Mouse (Mus musculus) gastrocnemius, adult 18-20 months (tissue): ENCODE measurements around the gene Extl2. TPM values are rescaled to one million over a fixed set of nuclear protein-coding genes. Genes with fewer than 3 reads are reported as not detected.

ENCODE experiments used
- DNase-seq: peaks from one replicate; pipeline ENCODE4 v3.0.0; 2021; ENCODE audit warnings: low spot score
- long read RNA-seq, 2 experiments: library from polyadenylated mRNA; stranded (forward); transcript quantifications; one replicate each; pipeline ENCODE4 v2.0.0; 2021
- total RNA-seq, 2 experiments: library from RNA; stranded (reverse); gene quantifications; 2 replicates each; pipeline ENCODE4 v1.2.3; 2021

Gene Extl2
- 10 to 100 TPM; 10.5 to 10.7 TPM for total RNA-seq
- long read RNA-seq, experiment 1, transcript Extl2-203 (5 exons, 2,840 nt), result minor isoform, 7 of 32 reads
- long read RNA-seq, experiment 1, transcript Extl2-201 (5 exons, 3,000 nt), result major isoform, 21 of 32 reads
- long read RNA-seq, experiment 1, partial matches to known transcripts, result 1 of 32 reads
- long read RNA-seq, experiment 1, other reads (novel, unspliced or antisense), result 3 of 32 reads
- long read RNA-seq, experiment 2, transcript Extl2-203 (5 exons, 2,840 nt), result minor isoform, 6 of 36 reads
- long read RNA-seq, experiment 2, transcript Extl2-201 (5 exons, 3,000 nt), result major isoform, 28 of 36 reads
- long read RNA-seq, experiment 2, partial matches to known transcripts, result 0 of 36 reads
- long read RNA-seq, experiment 2, other reads (novel, unspliced or antisense), result 2 of 36 reads

- DNase-seq, result peak; percentile 76
Measured at GRCm38 (mm10) chr3:116006978-116007940, at the start of gene Extl2, which contains the start of gene Slc30a7. Gene Extl2 (plus strand): TSS chr3:116007462. Gene Slc30a7 (minus strand): TSS chr3:116007406.

- no peak for DNase-seq
Measured at GRCm38 (mm10) chr3:115961311-115962027, 45.8 kb upstream of the Extl2 start.

- DNase-seq, result no peak
Measured at GRCm38 (mm10) chr3:115962028-115962415, 45.2 kb upstream of the Extl2 start.

- DNase-seq, result no peak
Measured at GRCm38 (mm10) chr3:115963597-115963996, 43.7 kb upstream of the Extl2 start.

- no peak for DNase-seq
Measured at GRCm38 (mm10) chr3:115964071-115964470, 43.2 kb upstream of the Extl2 start.

- peak; percentile 69 for DNase-seq
Measured at GRCm38 (mm10) chr3:115968745-115969530, 38.3 kb upstream of the Extl2 start.

- no peak for DNase-seq
Measured at GRCm38 (mm10) chr3:115971045-115971785, 36.0 kb upstream of the Extl2 start.

GRCm38 (mm10) chr3:115971891-115972646, 35.2 kb upstream of the Extl2 start:
- no peak for DNase-seq

- no peak for DNase-seq
Measured at GRCm38 (mm10) chr3:115974228-115974627, 33.0 kb upstream of the Extl2 start.

GRCm38 (mm10) chr3:115974995-115975394, 32.3 kb upstream of the Extl2 start:
- no peak for DNase-seq

GRCm38 (mm10) chr3:115979000-115979399, 28.3 kb upstream of the Extl2 start:
- no peak for DNase-seq

- DNase-seq, result no peak
Measured at GRCm38 (mm10) chr3:115983217-115983616, 24.0 kb upstream of the Extl2 start.

GRCm38 (mm10) chr3:115984653-115985052, 22.6 kb upstream of the Extl2 start:
- no peak for DNase-seq

GRCm38 (mm10) chr3:115985183-115985892, 21.9 kb upstream of the Extl2 start:
- DNase-seq, result no peak

- peak; percentile 10 for DNase-seq
Measured at GRCm38 (mm10) chr3:115992103-115992502, 15.2 kb upstream of the Extl2 start.

- DNase-seq, result no peak
Measured at GRCm38 (mm10) chr3:115992588-115992987, 14.7 kb upstream of the Extl2 start.

- no peak for DNase-seq
Measured at GRCm38 (mm10) chr3:115993025-115993424, 14.2 kb upstream of the Extl2 start.

GRCm38 (mm10) chr3:115996929-115997328, 10.3 kb upstream of the Extl2 start:
- no peak for DNase-seq
